Mouse (Mus musculus) heart, embryonic 14.5 days (tissue): Measurements from ENCODE around the gene Tank. TPM values are rescaled to one million over a fixed set of nuclear protein-coding genes. Genes with fewer than 3 reads are reported as not detected.

Source experiments
- ATAC-seq: fragments of 200-750 bp; cut with Nextera tagmentation; 2 replicates; pipeline ENCODE4 v1.8.0; 2017; ENCODE audit warnings: low read depth, moderate TSS enrichment; ENCODE audit not compliant: insufficient number of reproducible peaks, insufficient read depth, low FRiP score
- H3K27ac ChIP-seq, 2 experiments: fragments of 200-500 bp in 1 of 2; fragments of 300-500 bp in 1 of 2; sonication (generic) in 1 of 2; replicated peaks in 1 of 2; 2 replicates each; pipeline ENCODE4 v1.5.1; 2012 to 2014; ENCODE audit warnings: low read depth in 2 of 2, low read length in 2 of 2, control low read depth in 1 of 2, mild to moderate bottlenecking in 1 of 2, mixed read lengths in 1 of 2; ENCODE audit not compliant: control insufficient read depth in 1 of 2, insufficient read depth in 1 of 2
- H3K27me3 ChIP-seq: fragments of 300-500 bp; sonication (generic); 2 replicates; pipeline ENCODE4 v1.6.1; 2014; ENCODE audit warnings: mild to moderate bottlenecking, low read length, control low read depth; ENCODE audit not compliant: control insufficient read depth, insufficient read depth
- H3K36me3 ChIP-seq: fragments of 300-500 bp; sonication (generic); 2 replicates; pipeline ENCODE4 v1.6.1; 2014; ENCODE audit warnings: mild to moderate bottlenecking, control low read depth, low read length, mixed read lengths; ENCODE audit not compliant: control insufficient read depth, insufficient read depth
- H3K4me1 ChIP-seq, 2 experiments: fragments of 200-500 bp in 1 of 2; fragments of 300-500 bp in 1 of 2; sonication (generic) in 1 of 2; 2 replicates each; pipeline ENCODE4 v1.6.1; 2012 to 2014; ENCODE audit warnings: low read length in 2 of 2, control low read depth in 1 of 2, mixed read lengths in 1 of 2; ENCODE audit not compliant: control insufficient read depth in 2 of 2, insufficient read depth in 2 of 2
- H3K4me2 ChIP-seq: fragments of 300-500 bp; sonication (generic); 2 replicates; pipeline ENCODE4 v1.6.1; 2014; ENCODE audit warnings: mild to moderate bottlenecking, low read length
- H3K4me3 ChIP-seq, 2 experiments: fragments of 200-500 bp in 1 of 2; fragments of 300-500 bp in 1 of 2; sonication (generic) in 1 of 2; 2 replicates each; pipeline ENCODE4 v1.5.1; 2012 to 2014; ENCODE audit warnings: low read length in 2 of 2, mild to moderate bottlenecking in 2 of 2, control low read depth in 1 of 2, low read depth in 1 of 2, moderate library complexity in 1 of 2; ENCODE audit not compliant: control insufficient read depth in 1 of 2, insufficient read depth in 1 of 2
- H3K9ac ChIP-seq: fragments of 300-500 bp; sonication (generic); 2 replicates; pipeline ENCODE4 v1.6.1; 2014; ENCODE audit warnings: mild to moderate bottlenecking, low read length
- H3K9me3 ChIP-seq: fragments of 300-500 bp; sonication (generic); 2 replicates; pipeline ENCODE4 v1.6.1; 2016; ENCODE audit warnings: low read length, control low read depth; ENCODE audit not compliant: control insufficient read depth
- WGBS: fragments of 180-500 bp; shearing (Covaris S2); extraction: QIAGEN DNeasy Blood & Tissue Kit; methylation state at CpG from one replicate; pipeline ENCODE4 v1.1.7; 2014; 5-methylcytosine and 5-hydroxymethylcytosine counted together
- polyA plus RNA-seq: library from polyadenylated mRNA; unstranded; fragments of >200 nt; fragmentation: Nextera tagmentation; extraction: Ambion mirVana; gene quantifications from 2 replicates; pipeline ENCODE4 v1.2.1, GENCODE M21; 2014

Gene Tank
- polyA plus RNA-seq, 1 experiment from 2014 or later, result 26.3 TPM

GRCm38 (mm10) chr2:61635099-61635498, 56.7 kb downstream of the Tank start:
- no peaks in the 10 kb centered on the region for H3K36me3 ChIP-seq
- no peak for ATAC-seq
- H3K4me2 ChIP-seq, result no peak overlapping the region
- H3K27ac ChIP-seq, result no peak overlapping the region
- H3K4me1 ChIP-seq, result peaks cover 0 to 6% of the 10 kb centered on the region in 2 experiments; a peak in 1 of 4 replicates
- WGBS, result 92% methylated on average over 1 of the region's 1 CpGs
- no peak overlapping the region for H3K4me3 ChIP-seq
- no peak overlapping the region for H3K9ac ChIP-seq
- no peaks in the 10 kb centered on the region for H3K9me3 ChIP-seq
- no peaks in the 10 kb centered on the region for H3K27me3 ChIP-seq

- no peak overlapping the region for H3K4me2 ChIP-seq
- no peaks in the 10 kb centered on the region for H3K4me1 ChIP-seq
- 73% methylated on average over 6 of the region's 6 CpGs for WGBS
These were observed 59.8 kb downstream of the Tank start for GRCm38 (mm10) chr2:61638182-61638581.

GRCm38 (mm10) chr2:61642452-61643368, 64.3 kb downstream of the Tank start:
- H3K4me1 ChIP-seq, result peaks cover 0 to 8% of the 10 kb centered on the region in 2 experiments; a peak in 2 of 4 replicates
- H3K9me3 ChIP-seq, result no peaks in the 10 kb centered on the region
- H3K27ac ChIP-seq, result no peak overlapping the region
- no peak overlapping the region for H3K9ac ChIP-seq
- H3K4me3 ChIP-seq, result no peak overlapping the region
- WGBS, result 48% methylated on average over 6 of the region's 6 CpGs
- H3K36me3 ChIP-seq, result peaks cover 6% of the 10 kb centered on the region; the same call in 1 of the 2 replicates
- H3K4me2 ChIP-seq, result no peak overlapping the region
- H3K27me3 ChIP-seq, result no peaks in the 10 kb centered on the region
- ATAC-seq, result no peak

More at GRCm38 (mm10) chr2:61638182-61638581, 59.8 kb downstream of the Tank start:
- H3K36me3 ChIP-seq, result no peaks in the 10 kb centered on the region
- no peaks in the 10 kb centered on the region for H3K27me3 ChIP-seq
- H3K4me3 ChIP-seq, result no peak overlapping the region
- no peaks in the 10 kb centered on the region for H3K9me3 ChIP-seq
- H3K9ac ChIP-seq, result no peak overlapping the region
- no peak for ATAC-seq
- H3K27ac ChIP-seq, result no peak overlapping the region

- Histone ChIP-seq H3K9me3 (no peaks in the 10 kb centered on the region), H3K4me1 (peaks cover 2 to 16% of the 10 kb centered on the region in 2 experiments; a peak in 3 of 4 replicates), H3K4me2 (no peak overlapping the region), H3K27me3 (peaks cover 3% of the 10 kb centered on the region; the same call in 1 of the 2 replicates), H3K4me3 (no peak overlapping the region), H3K27ac (no peak overlapping the region), H3K9ac (no peak overlapping the region), H3K36me3 (peaks cover 15% of the 10 kb centered on the region)
- WGBS, result 82% methylated on average over 4 of the region's 4 CpGs
- no peak for ATAC-seq
These were observed 72.8 kb downstream of the Tank start for GRCm38 (mm10) chr2:61651206-61651605.

GRCm38 (mm10) chr2:61651640-61652039, 73.3 kb downstream of the Tank start:
- ATAC-seq, result no peak
- H3K4me1 ChIP-seq, result peaks cover 2 to 16% of the 10 kb centered on the region in 2 experiments; a peak in 3 of 4 replicates
- H3K9me3 ChIP-seq, result no peaks in the 10 kb centered on the region
- peaks cover 12% of the 10 kb centered on the region for H3K36me3 ChIP-seq
- H3K27ac ChIP-seq, result no peak overlapping the region
- H3K4me2 ChIP-seq, result no peak overlapping the region
- peaks cover 3% of the 10 kb centered on the region; the same call in 1 of the 2 replicates for H3K27me3 ChIP-seq
- WGBS, result 89% methylated on average over 3 of the region's 3 CpGs
- H3K4me3 ChIP-seq, result no peak overlapping the region
- no peak overlapping the region for H3K9ac ChIP-seq

GRCm38 (mm10) chr2:61655046-61655381, 76.6 kb downstream of the Tank start:
- no peak for ATAC-seq
- Histone ChIP-seq H3K27ac (no peak overlapping the region), H3K9ac (peak overlapping the region; percentile 77), H3K4me2 (peak overlapping the region; percentile 98), H3K4me3 (peak overlapping the region; percentile 61 to 70), H3K27me3 (peaks cover 7% of the 10 kb centered on the region; the same call in 1 of the 2 replicates), H3K9me3 (no peaks in the 10 kb centered on the region), H3K36me3 (peaks cover 6% of the 10 kb centered on the region), H3K4me1 (peaks cover 4 to 9% of the 10 kb centered on the region in 2 experiments; a peak in 2 of 4 replicates)
- WGBS, result 11% methylated on average over 12 of the region's 12 CpGs

- H3K4me1 ChIP-seq, result peaks cover 4 to 9% of the 10 kb centered on the region in 2 experiments; a peak in 2 of 4 replicates
- no peak for ATAC-seq
- peak overlapping the region; percentile 61 to 70 for H3K4me3 ChIP-seq
- peak overlapping the region; percentile 98 for H3K4me2 ChIP-seq
- no peak overlapping the region for H3K27ac ChIP-seq
- peaks cover under 1% of the 10 kb centered on the region; the same call in 1 of the 2 replicates for H3K36me3 ChIP-seq
- peaks cover 7% of the 10 kb centered on the region; the same call in 1 of the 2 replicates for H3K27me3 ChIP-seq
- WGBS, result under 1% methylated on average over 46 of the region's 46 CpGs
- H3K9ac ChIP-seq, result peak overlapping the region; percentile 77
- H3K9me3 ChIP-seq, result no peaks in the 10 kb centered on the region
These were observed 77.2 kb downstream of the Tank start for GRCm38 (mm10) chr2:61655382-61656281.
